Mouse (Mus musculus) heart, adult 9 months (tissue): Measurements from ENCODE around the gene Slc7a15.

Experiments used
- DNase-seq, 2 experiments: peaks; one replicate each; pipeline ENCODE4 v3.0.0; 2022; ENCODE audit warnings: low spot score in 2 of 2

Slc7a15 gene

DNA sequence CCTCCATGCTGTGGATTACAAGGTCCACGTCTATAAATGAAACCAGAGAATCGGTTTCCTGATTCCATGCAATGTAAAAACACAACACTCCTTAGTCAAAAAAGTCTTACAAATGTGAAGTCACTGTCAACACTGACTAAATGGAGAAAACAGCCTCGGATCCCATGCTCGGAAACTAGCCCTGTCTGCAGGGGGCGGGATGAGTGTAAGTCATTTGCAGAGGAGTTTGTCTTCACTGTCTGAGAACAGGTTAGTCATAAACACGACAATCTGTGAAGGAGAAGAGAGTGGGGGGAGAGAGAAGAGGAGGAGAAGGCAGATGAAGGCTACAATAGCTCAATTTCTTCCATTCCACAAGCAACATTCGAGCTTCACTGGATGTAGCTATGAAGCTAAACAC, 113.6 kb downstream of the Slc7a15 start:
- no peak for DNase-seq

GRCm38 (mm10) chr12:8482169-8482568, 116.7 kb downstream of the Slc7a15 start:
- no peak for DNase-seq
